Mouse (Mus musculus) naive thymus-derived CD4-positive, alpha-beta T cell, adult 2 months (primary cell): ENCODE measurements around the gene Hpcal4.

Experiments used
- DNase-seq: peaks from one replicate; pipeline ENCODE4 v3.0.0-alpha.2; 2011; ENCODE audit warnings: low read depth

Gene Hpcal4

DNA sequence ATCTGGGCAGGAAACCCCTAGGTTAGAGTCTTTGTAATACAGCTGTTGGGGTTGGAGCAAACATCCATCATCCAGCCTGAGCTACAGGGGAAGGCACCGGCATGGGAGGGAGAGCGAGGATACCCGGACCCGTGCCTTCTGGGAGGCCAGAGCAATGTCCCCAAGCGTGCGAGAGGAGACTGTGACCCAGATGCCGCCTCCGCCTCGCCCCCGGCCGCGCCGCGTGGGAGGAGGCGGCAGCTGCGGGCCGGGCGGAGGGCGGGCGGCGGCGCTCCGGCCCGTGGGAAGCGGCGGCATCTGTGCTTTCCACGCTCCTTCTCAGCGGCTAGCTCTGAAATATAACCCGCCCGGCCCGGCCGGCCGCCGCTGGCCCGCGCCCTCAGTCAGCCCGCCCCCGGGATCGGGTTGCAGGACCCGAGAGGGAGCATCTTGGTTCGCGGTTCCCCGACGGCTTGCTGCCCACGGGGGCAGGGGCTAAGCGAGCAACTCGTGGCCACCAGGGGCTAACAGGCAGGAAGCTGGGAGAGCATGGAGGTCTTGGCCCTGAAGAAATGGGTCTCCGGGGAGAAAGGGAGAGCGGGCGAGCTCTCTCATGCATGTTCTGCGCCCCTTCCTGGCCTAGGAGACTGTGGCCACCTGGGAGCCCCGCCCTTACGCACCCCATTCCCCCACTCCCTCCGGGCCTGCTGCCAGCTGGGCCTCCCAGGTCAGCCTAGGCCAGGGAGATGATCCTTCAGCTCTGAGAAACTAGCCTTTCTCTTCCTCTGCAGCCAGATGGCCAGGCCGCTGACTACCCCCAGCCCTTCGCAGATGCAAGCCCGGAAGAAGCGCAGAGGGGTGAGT lies 56.6 kb downstream of the Hpcal4 start:
- no peak for DNase-seq
